In the genomic region with DNA sequence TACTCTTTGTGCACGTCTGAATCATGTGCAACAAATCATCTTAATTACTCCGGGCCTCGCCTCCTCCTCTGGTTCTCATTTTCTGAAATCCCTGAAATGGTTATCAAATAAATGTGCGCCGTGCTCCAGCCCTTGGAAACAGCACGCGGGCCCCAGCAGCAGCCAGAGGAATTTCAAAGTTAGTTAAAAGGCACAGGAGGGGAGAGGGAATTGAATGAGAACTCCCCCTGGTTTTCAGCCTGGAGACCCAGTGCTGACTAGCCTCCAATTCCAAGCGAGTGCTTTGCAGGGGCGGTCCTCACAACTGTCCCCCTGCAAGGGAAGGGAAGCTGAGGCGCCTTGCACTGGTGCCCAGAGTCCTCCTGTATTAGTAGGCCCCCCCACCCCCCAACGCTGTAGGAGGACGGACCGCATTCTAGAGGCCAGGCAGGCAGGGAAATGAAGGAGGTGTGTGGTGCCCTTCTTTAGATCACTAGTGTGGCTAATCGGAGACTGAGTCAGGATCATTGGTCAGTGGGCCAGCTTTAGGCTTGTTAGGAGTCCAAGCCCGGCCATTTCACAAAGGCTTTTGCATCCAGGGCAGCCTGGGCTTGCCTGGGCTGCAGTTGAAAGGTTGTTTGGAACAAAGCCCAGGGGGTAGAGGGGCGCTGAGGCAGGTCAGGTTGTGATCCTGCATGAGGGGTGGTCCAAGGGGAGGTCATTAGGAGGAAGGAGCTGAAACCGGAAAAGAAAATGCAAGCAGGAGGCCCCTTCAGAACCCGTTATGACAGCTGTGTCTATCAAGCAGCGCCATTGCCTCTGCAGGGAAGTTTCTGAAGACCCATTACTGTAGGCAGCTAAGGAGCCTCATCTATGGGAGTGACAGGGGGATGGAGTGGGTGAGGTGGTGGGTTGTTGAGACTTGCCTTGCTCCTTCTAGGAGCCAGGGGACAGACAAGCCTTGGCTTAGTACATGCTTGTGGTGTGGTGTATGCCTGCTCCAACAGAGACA, we compare ENCODE assay signal across 8 mouse cellular contexts.
DNase-seq lines count a peak whose midpoint lies in the region; ATAC-seq and TF ChIP-seq lines count a peak whose summit lies in the region.

No protein-coding gene starts in this region.

- TF ChIP-seq CTCF in lung, embryonic 14.5 days (IDR thresholded peaks at IDR 0.05; ENCODE audit: low read depth): no peak

- peak overlapping the region; percentile 32 for H3K4me2 ChIP-seq in lung, embryonic 14.5 days
- peak overlapping the region; percentile 39 for H3K4me2 ChIP-seq in forebrain, embryonic 12.5 days
- peak overlapping the region; percentile 31 for H3K4me2 ChIP-seq in intestine, embryonic 15.5 days (replicated peaks)
- H3K4me2 ChIP-seq in neural tube, embryonic 15.5 days: peak overlapping the region; percentile 48

- WGBS in lung, embryonic 14.5 days: 19% methylated on average over 19 of the region's 19 CpGs
- WGBS in forebrain, embryonic 12.5 days: 7% methylated on average over 19 of the region's 19 CpGs
- WGBS in intestine, embryonic 15.5 days: 24% methylated on average over 19 of the region's 19 CpGs
- WGBS in neural tube, embryonic 15.5 days: 12% methylated on average over 19 of the region's 19 CpGs

- H3K36me3 ChIP-seq in lung, embryonic 14.5 days (ENCODE audit: insufficient read depth): no peaks in the 10 kb centered on the region
- no peaks in the 10 kb centered on the region for H3K36me3 ChIP-seq in forebrain, embryonic 12.5 days (replicated peaks)
- no peaks in the 10 kb centered on the region for H3K36me3 ChIP-seq in intestine, embryonic 15.5 days
- no peaks in the 10 kb centered on the region for H3K36me3 ChIP-seq in neural tube, embryonic 15.5 days

- H3K9me3 ChIP-seq in lung, embryonic 14.5 days (ENCODE audit: low read depth, low read length): no peaks in the 10 kb centered on the region
- H3K9me3 ChIP-seq in forebrain, embryonic 12.5 days: no peaks in the 10 kb centered on the region
- no peaks in the 10 kb centered on the region for H3K9me3 ChIP-seq in intestine, embryonic 15.5 days
- H3K9me3 ChIP-seq in neural tube, embryonic 15.5 days (replicated peaks): no peaks in the 10 kb centered on the region

- DNase-seq in lung, embryonic 14.5 days: peak; percentile 42
- DNase-seq in lung, adult 18-20 months: no peak
- no peak for DNase-seq in lung, postnatal 25 days (ENCODE audit: low spot score)
- DNase-seq in layer of hippocampus, adult 9-10 months (ENCODE audit: low spot score): no peak

- H3K27ac ChIP-seq in lung, embryonic 14.5 days (ENCODE audit: low read depth): no peak overlapping the region
- H3K27ac ChIP-seq in forebrain, embryonic 12.5 days: peak overlapping the region; percentile 66
- H3K27ac ChIP-seq in intestine, embryonic 15.5 days: no peak overlapping the region
- H3K27ac ChIP-seq in neural tube, embryonic 15.5 days (replicated peaks): 0 out of 2 replicates have a peak overlapping the region, but pooled peaks have one; percentile 18

- peak; percentile 59; the same call in 1 of the 2 replicates for ATAC-seq in lung, embryonic 14.5 days (ENCODE audit: insufficient read depth)
- ATAC-seq in forebrain, embryonic 12.5 days (ENCODE audit: low FRiP score): peak; percentile 81
- 0 out of 2 replicates have a peak, but pooled peaks have one; percentile 25 for ATAC-seq in intestine, embryonic 15.5 days
- peak; percentile 76 for ATAC-seq in neural tube, embryonic 15.5 days (ENCODE audit: low FRiP score)
- no peak for ATAC-seq in activated CD4-positive, CD25-positive, alpha-beta regulatory T cell, adult 4 months

- H3K4me3 ChIP-seq in lung, embryonic 14.5 days (ENCODE audit: low read depth, low read length): no peak overlapping the region
- peak overlapping the region; percentile 7; the same call in 1 of the 2 replicates for H3K4me3 ChIP-seq in forebrain, embryonic 12.5 days (replicated peaks)
- no peak overlapping the region; the same call in 1 of the 2 replicates for H3K4me3 ChIP-seq in intestine, embryonic 15.5 days (replicated peaks)
- 0 out of 2 replicates have a peak overlapping the region, but pooled peaks have one; percentile 8 for H3K4me3 ChIP-seq in neural tube, embryonic 15.5 days (replicated peaks)

- no peaks in the 10 kb centered on the region for H3K4me1 ChIP-seq in lung, embryonic 14.5 days (ENCODE audit: insufficient read depth)
- H3K4me1 ChIP-seq in forebrain, embryonic 12.5 days: peaks cover 18% of the 10 kb centered on the region
- H3K4me1 ChIP-seq in intestine, embryonic 15.5 days (replicated peaks): no peaks in the 10 kb centered on the region
- peaks cover 15% of the 10 kb centered on the region for H3K4me1 ChIP-seq in neural tube, embryonic 15.5 days

- no peaks in the 10 kb centered on the region for H3K27me3 ChIP-seq in lung, embryonic 14.5 days (ENCODE audit: insufficient read depth, low read length)
- H3K27me3 ChIP-seq in forebrain, embryonic 12.5 days: peaks cover 3% of the 10 kb centered on the region; the same call in 1 of the 2 replicates
- H3K27me3 ChIP-seq in intestine, embryonic 15.5 days (replicated peaks): no peaks in the 10 kb centered on the region
- H3K27me3 ChIP-seq in neural tube, embryonic 15.5 days (replicated peaks): no peaks in the 10 kb centered on the region

- no peak overlapping the region for H3K9ac ChIP-seq in lung, embryonic 14.5 days
- no peak overlapping the region for H3K9ac ChIP-seq in forebrain, embryonic 12.5 days
- H3K9ac ChIP-seq in intestine, embryonic 15.5 days: no peak overlapping the region
- H3K9ac ChIP-seq in neural tube, embryonic 15.5 days (replicated peaks): peak overlapping the region; percentile 20; the same call in 1 of the 2 replicates

Comparison
In these comparisons a context has a peak if more than half of its experiments do, and no peak if none do; other contexts are left out.
1. H3K27ac ChIP-seq: peak in forebrain, embryonic 12.5 days (single experiment) and neural tube, embryonic 15.5 days (single experiment); none in lung, embryonic 14.5 days (single experiment) and intestine, embryonic 15.5 days (single experiment).
2. H3K4me3 ChIP-seq: peak in forebrain, embryonic 12.5 days (single experiment) and neural tube, embryonic 15.5 days (single experiment); none in lung, embryonic 14.5 days (single experiment) and intestine, embryonic 15.5 days (single experiment).
3. Peak in every context shown above with its lines, with median percentiles within 50 percentile points of each other: H3K4me2 ChIP-seq.